Mouse (Mus musculus) forebrain, postnatal 0 days (tissue): ENCODE measurements around the gene Mfsd2a. TPM values are rescaled to one million over a fixed set of nuclear protein-coding genes. Genes with fewer than 3 reads are reported as not detected.

ENCODE experiments used
- ATAC-seq: fragments of 200-750 bp; cut with Nextera tagmentation; 2 replicates; pipeline ENCODE4 v1.8.0; 2017; ENCODE audit warnings: mild to moderate bottlenecking, moderate library complexity
- DNase-seq: peaks from one replicate; pipeline ENCODE4 v3.0.0-alpha.2; 2015
- H3K27ac ChIP-seq: fragments of 300-500 bp; sonication (generic); 2 replicates; pipeline ENCODE4 v1.5.1; 2014; ENCODE audit warnings: low read depth, mild to moderate bottlenecking, antibody characterized with exemption, low read length, moderate library complexity, mixed read lengths
- H3K27me3 ChIP-seq: fragments of 300-500 bp; sonication (generic); 2 replicates; pipeline ENCODE4 v1.6.1; 2014; ENCODE audit warnings: mild to moderate bottlenecking, low read length, mixed read lengths; ENCODE audit not compliant: insufficient read depth
- H3K36me3 ChIP-seq: fragments of 300-500 bp; sonication (generic); 2 replicates; pipeline ENCODE4 v1.6.1; 2014; ENCODE audit warnings: mild to moderate bottlenecking, moderate library complexity; ENCODE audit not compliant: insufficient read depth
- H3K4me1 ChIP-seq: fragments of 300-500 bp; sonication (generic); 2 replicates; pipeline ENCODE4 v1.6.1; 2014; ENCODE audit warnings: antibody characterized with exemption; ENCODE audit not compliant: insufficient read depth
- H3K4me2 ChIP-seq: fragments of 300-500 bp; sonication (generic); 2 replicates; pipeline ENCODE4 v1.6.1; 2014; ENCODE audit warnings: low read depth, mild to moderate bottlenecking, moderate library complexity
- H3K4me3 ChIP-seq: fragments of 300-500 bp; sonication (generic); 2 replicates; pipeline ENCODE4 v1.5.1; 2014; ENCODE audit warnings: low read depth, low read length, mixed read lengths
- H3K9ac ChIP-seq: fragments of 300-500 bp; sonication (generic); 2 replicates; pipeline ENCODE4 v1.6.1; 2014; ENCODE audit warnings: mild to moderate bottlenecking
- H3K9me3 ChIP-seq: fragments of 300-500 bp; sonication (generic); 2 replicates; pipeline ENCODE4 v1.6.1; 2016; ENCODE audit warnings: low read length
- CTCF ChIP-seq: sonication (generic); IDR thresholded peaks from 2 replicates; pipeline ENCODE4 v1.5.1; 2016; ENCODE audit warnings: antibody characterized with exemption, control low read depth, low read depth
- WGBS: fragments of 180-500 bp; shearing (Covaris S2); extraction: QIAGEN DNeasy Blood & Tissue Kit; methylation state at CpG from one replicate; pipeline ENCODE4 v1.1.7; 2014; 5-methylcytosine and 5-hydroxymethylcytosine counted together
- polyA plus RNA-seq: library from polyadenylated mRNA; unstranded; fragments of >200 nt; fragmentation: Nextera tagmentation; extraction: Ambion mirVana; gene quantifications from 2 replicates; pipeline ENCODE4 v1.2.1, GENCODE M21; 2015
- total RNA-seq: library from RNA; depleted of rRNA; stranded (reverse); fragments of >200 nt; gene quantifications from 2 replicates; pipeline ENCODE4 v1.2.3, GENCODE M21; 2014

The Mfsd2a gene
- total and polyA plus RNA-seq, 2 experiments from 2014 or later, result 33.4 to 40.7 TPM

- DNase-seq, result no peak
- no peak for TF ChIP-seq CTCF
- Histone ChIP-seq H3K4me3 (no peak overlapping the region), H3K27ac (no peak overlapping the region), H3K27me3 (no peaks in the 10 kb centered on the region), H3K9me3 (no peaks in the 10 kb centered on the region), H3K9ac (no peak overlapping the region), H3K4me1 (no peaks in the 10 kb centered on the region), H3K36me3 (no peaks in the 10 kb centered on the region), H3K4me2 (no peak overlapping the region)
- no peak for ATAC-seq
- 83% methylated on average over 4 of the region's 4 CpGs for WGBS
These were observed 7.1 kb upstream of the Mfsd2a start for GRCm38 (mm10) chr4:122968106-122968505.

GRCm38 (mm10) chr4:122962751-122963150 lies 1.8 kb upstream of the Mfsd2a start:
- no peaks in the 10 kb centered on the region for H3K9me3 ChIP-seq
- ATAC-seq, result no peak

DNA sequence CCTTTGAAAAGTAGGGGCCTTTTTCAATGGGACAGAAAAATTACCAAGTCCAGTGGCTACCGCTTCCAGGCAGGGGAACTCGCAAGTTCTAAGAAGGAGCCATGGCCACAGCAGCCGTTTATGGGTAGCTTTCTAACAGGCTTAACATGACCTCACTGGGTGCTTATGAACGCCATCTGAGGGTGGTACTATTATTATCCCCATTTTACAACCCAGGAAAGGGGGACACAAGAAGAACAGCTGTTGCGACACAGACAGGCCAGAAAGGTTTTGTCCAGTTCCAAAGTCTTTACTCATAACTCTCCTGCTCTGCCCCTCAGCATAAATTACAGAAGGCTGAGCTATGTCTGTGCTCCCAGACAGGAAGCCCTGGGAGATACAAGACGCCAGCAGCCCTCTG lies 601 bp upstream of the Mfsd2a start:
- DNase-seq (no peak), ATAC-seq (no peak)
- Histone ChIP-seq H3K4me3 (peak overlapping the region; percentile 54), H3K27ac (no peak overlapping the region), H3K4me2 (peak overlapping the region; percentile 100), H3K27me3 (no peaks in the 10 kb centered on the region; the same call in 1 of the 2 replicates), H3K36me3 (no peaks in the 10 kb centered on the region), H3K9ac (no peak overlapping the region), H3K4me1 (peaks cover 5% of the 10 kb centered on the region; the same call in 1 of the 2 replicates), H3K9me3 (no peaks in the 10 kb centered on the region)
- no peak for TF ChIP-seq CTCF
- WGBS, result 21% methylated on average over 6 of the region's 6 CpGs

More at GRCm38 (mm10) chr4:122962751-122963150, 1.8 kb upstream of the Mfsd2a start:
- Histone ChIP-seq H3K27ac (no peak overlapping the region), H3K4me1 (peaks cover 5% of the 10 kb centered on the region; the same call in 1 of the 2 replicates), H3K4me3 (no peak overlapping the region), H3K4me2 (no peak overlapping the region), H3K27me3 (no peaks in the 10 kb centered on the region; the same call in 1 of the 2 replicates), H3K9ac (no peak overlapping the region), H3K36me3 (no peaks in the 10 kb centered on the region)
- TF ChIP-seq CTCF, result no peak
- WGBS, result 19% methylated on average over 8 of the region's 8 CpGs
- DNase-seq, result no peak

- no peak for TF ChIP-seq CTCF
- peak overlapping the region; percentile 62 for H3K27ac ChIP-seq
- H3K36me3 ChIP-seq, result no peaks in the 10 kb centered on the region
- no peaks in the 10 kb centered on the region; the same call in 1 of the 2 replicates for H3K27me3 ChIP-seq
- H3K9me3 ChIP-seq, result no peaks in the 10 kb centered on the region
- 1% methylated on average over 43 of the region's 43 CpGs for WGBS
- peak overlapping the region; percentile 100 for H3K4me2 ChIP-seq
- peak; percentile 71 for ATAC-seq
- peak overlapping the region; percentile 54 for H3K4me3 ChIP-seq
- peak overlapping the region; percentile 60 for H3K9ac ChIP-seq
- peaks cover 11% of the 10 kb centered on the region for H3K4me1 ChIP-seq
- DNase-seq, result peak; percentile 73
These were observed 478 bp downstream of the Mfsd2a start for GRCm38 (mm10) chr4:122960321-122961099.

GRCm38 (mm10) chr4:122959816-122960215 lies 1.2 kb downstream of the Mfsd2a start:
- DNase-seq (no peak), ATAC-seq (no peak)
- Histone ChIP-seq H3K9me3 (no peaks in the 10 kb centered on the region), H3K27ac (peak overlapping the region; percentile 15; the same call in 1 of the 2 replicates), H3K27me3 (no peaks in the 10 kb centered on the region; the same call in 1 of the 2 replicates), H3K4me3 (peak overlapping the region; percentile 54), H3K9ac (peak overlapping the region; percentile 60; the same call in 1 of the 2 replicates), H3K36me3 (no peaks in the 10 kb centered on the region), H3K4me1 (peaks cover 18% of the 10 kb centered on the region), H3K4me2 (peak overlapping the region; percentile 100)
- 11% methylated on average over 8 of the region's 8 CpGs for WGBS
- no peak for TF ChIP-seq CTCF

- ATAC-seq (0 out of 2 replicates have a peak, but pooled peaks have one; percentile 12), DNase-seq (peak; percentile 59)
- 39% methylated on average over 6 of the region's 6 CpGs for WGBS
- peak overlapping the region; percentile 100 for H3K4me2 ChIP-seq
- no peaks in the 10 kb centered on the region for H3K9me3 ChIP-seq
- H3K27ac ChIP-seq, result peak overlapping the region; percentile 15; the same call in 1 of the 2 replicates
- H3K27me3 ChIP-seq, result no peaks in the 10 kb centered on the region; the same call in 1 of the 2 replicates
- no peak for TF ChIP-seq CTCF
- H3K36me3 ChIP-seq, result no peaks in the 10 kb centered on the region
- 0 out of 2 replicates have a peak overlapping the region, but pooled peaks have one; percentile 54 for H3K4me3 ChIP-seq
- peaks cover 20% of the 10 kb centered on the region for H3K4me1 ChIP-seq
- H3K9ac ChIP-seq, result no peak overlapping the region
These were observed 2.4 kb downstream of the Mfsd2a start for GRCm38 (mm10) chr4:122958491-122959031.

GRCm38 (mm10) chr4:122956301-122956700 lies 4.7 kb downstream of the Mfsd2a start:
- Histone ChIP-seq H3K27me3 (no peaks in the 10 kb centered on the region; the same call in 1 of the 2 replicates), H3K9me3 (no peaks in the 10 kb centered on the region), H3K4me1 (peaks cover 20% of the 10 kb centered on the region), H3K27ac (no peak overlapping the region), H3K9ac (no peak overlapping the region), H3K36me3 (no peaks in the 10 kb centered on the region), H3K4me2 (no peak overlapping the region), H3K4me3 (no peak overlapping the region)
- 93% methylated on average over 4 of the region's 6 CpGs for WGBS
- DNase-seq, result no peak
- no peak for TF ChIP-seq CTCF
- no peak for ATAC-seq
